Mouse (Mus musculus) embryo, embryonic 10 days (tissue): Measurements from ENCODE around the gene Epas1.

Experiments
- DNase-seq: peaks from one replicate; pipeline ENCODE4 v3.0.0-alpha.2; 2015; ENCODE audit warnings: low spot score

Gene Epas1

DNA sequence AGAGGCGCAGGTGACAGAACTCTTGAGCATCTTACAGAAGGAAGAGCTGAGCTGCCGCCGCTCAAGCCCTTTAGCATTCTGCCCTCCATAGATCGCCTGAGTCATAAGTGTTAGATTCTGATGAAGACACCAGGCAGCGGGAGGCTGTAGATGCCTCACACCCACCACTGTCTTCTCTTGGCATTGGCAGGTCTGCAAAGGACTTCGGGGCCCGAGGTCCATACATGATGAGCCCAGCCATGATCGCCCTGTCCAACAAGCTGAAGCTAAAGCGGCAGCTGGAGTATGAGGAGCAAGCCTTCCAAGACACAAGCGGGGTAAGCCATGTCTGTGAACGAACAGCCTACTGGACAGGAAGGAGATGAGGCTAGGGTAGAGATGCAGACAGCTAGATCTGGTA is 75.0 kb downstream of the Epas1 start:
- no peak for DNase-seq

DNA sequence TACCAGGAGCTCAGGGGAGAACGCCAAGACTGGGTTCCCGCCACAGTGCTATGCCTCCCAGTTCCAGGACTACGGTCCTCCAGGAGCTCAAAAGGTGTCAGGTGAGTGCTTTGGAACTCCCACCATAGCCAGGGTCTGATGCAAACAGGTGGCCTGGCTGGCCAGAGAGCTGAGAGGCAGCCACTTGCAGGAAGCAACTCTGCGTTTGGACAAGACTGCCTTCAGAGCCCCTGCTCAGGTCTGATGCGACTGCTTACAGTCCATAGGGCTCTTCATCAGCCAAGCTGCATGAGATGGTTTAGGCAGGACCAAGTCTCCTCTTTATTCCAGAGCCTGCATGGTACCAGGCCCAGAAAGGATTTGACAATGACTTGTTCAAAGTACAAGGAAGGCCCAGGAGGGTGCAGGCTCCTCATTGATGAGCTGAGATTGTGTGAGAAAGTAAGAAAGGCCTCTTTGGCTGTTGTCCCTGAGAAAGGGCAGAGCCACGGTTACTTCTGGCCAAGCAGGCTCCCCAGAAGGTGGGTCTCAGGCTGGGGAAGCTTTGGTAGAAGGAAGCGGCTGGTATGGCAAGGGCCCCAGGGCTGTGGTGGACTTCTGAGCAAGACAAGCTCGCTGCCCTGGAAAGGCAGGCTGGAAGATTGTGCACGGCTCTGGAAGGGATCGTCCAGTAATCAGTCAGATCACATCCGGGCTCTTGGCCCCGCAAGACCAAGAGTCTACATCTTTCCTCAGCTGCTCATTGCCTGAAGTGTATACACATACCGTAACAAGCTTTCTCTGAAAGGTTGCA is 76.1 kb downstream of the Epas1 start:
- no peak for DNase-seq

DNA sequence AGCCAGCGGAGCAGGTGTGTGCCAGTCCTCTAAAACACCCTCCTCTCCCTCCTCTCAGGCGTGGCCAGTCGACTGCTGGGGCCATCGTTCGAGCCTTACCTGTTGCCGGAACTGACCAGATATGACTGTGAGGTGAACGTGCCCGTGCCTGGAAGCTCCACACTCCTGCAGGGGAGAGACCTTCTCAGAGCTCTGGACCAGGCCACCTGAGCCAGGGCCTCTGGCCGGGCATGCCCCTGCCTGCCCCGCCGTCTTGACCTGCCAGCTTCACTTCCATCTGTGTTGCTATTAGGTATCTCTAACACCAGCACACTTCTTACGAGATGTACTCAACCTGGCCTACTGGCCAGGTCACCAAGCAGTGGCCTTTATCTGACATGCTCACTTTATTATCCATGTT is 77.4 kb downstream of the Epas1 start:
- DNase-seq, result no peak

DNA sequence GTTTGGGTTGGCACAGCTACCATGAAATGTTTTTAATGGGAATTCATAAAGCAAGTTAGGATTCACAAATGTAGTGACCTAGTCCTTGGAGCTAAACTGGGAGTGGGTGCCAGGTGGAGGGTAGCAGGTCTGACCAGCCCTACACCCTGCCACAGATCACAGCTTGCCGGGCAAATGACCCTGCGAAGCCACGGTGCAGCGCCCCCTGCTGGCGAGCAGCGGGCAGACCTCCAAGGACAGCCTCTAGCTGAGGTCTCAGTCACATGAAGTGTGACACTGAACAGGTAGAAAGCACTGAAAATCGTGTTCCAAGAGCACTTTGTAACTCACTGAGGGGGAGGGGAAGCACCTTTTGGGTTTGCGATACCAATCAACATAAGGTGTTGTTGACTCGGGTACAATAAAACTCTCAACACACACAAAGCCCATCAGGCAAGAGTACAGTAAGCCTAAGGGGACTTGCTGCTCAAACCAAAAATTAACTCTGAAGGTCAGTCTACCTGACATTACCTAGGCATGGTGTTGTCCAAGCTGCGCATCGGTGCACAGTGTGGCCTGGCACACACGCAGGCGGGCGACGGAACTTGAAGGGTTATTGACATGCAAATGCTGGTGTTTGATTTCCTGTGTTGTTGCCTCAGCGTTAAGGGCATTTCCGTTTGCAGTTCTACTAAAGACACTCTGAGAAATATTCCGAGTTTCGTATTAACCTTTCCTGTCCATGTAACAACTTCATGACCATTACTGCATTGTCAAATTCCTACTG is 79.2 kb downstream of the Epas1 start:
- peak; percentile 40 for DNase-seq

DNA sequence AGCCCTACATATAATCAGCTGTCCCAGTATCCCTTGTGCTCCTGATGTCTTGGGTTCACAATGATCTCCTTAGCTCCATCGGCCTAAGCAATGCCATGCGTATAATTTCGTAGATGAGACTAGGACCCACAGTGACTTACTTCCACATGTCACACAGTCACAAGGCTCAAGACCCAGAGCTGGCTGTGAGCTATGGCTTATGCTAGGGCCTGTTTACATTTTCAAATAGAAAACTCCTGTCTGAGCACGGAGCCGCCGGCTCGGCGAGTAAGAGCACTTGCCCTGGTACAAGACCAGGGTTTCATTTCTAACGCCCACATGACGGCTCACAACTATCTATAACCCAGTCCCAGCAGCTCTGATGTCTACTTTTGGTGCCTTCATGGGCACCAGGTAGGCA is 80.4 kb downstream of the Epas1 start:
- DNase-seq, result no peak

DNA sequence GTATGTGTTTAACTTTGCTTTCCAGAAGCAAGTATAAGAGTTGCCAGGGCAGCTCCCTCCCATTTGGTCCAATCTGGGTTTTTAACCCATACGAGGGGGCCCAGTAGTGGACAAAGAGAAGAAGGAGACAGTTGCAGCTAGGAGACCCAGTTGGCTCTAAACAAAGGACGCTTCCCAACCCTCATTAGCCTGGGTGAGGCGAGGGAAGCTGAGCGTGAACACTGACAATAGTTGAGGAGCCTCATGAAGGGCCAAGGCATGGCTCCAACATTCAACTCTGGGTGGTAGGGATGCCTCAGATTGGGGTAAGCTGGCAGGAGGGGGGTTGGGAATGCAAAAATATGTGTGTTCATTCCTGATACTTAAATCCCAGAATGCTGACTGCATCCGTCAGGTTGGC is 85.8 kb downstream of the Epas1 start:
- DNase-seq, result no peak

DNA sequence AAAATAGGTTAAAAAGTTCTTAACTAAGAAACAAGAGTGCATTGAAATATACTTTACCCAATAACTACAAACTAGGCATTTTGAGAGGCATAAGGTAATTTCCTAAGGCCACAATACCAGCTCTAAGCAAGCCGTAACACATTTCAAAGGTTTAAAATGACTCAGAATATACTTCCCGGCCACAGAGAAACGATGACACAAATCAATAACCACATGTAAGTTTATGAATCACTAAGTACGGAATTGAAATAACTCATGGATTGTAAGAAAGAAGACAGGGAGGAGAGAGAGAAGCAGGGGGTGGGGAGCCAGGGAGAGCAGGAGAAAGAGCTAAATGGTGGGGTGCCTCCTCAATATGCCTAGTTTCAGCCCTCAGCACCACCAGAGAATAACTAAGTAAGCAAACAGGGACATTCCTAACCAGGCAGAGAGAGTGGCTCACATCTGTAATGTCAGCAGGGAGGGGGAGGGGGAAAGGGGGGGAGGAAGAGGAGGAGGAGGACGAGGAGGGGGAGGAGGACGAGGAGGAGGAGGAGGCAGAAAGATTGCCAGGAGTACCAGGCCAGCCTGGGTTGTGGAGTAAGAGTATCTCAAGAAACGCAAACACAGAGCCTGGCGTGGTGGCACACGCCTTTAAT is 97.3 kb downstream of the Epas1 start:
- DNase-seq, result no peak

DNA sequence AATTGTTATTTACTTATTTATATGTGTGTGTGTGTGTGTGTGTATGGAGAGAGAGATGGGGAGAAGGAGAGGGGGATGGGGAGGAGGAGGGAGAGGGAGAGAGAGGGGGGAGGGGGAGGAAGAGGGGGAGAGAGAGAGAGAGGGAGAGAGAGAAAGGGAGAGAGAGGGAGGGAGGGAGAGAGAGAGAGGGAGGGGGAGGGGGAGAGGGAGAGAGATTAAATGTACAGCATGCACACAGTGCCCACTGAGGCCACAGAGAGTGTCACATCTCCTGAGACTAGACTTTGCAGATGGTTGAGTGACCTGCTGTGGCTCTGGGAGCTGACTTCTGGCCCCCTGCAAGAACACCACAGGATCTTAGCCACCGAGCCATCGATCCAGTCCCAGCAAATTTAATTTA is 98.3 kb downstream of the Epas1 start:
- DNase-seq, result no peak

DNA sequence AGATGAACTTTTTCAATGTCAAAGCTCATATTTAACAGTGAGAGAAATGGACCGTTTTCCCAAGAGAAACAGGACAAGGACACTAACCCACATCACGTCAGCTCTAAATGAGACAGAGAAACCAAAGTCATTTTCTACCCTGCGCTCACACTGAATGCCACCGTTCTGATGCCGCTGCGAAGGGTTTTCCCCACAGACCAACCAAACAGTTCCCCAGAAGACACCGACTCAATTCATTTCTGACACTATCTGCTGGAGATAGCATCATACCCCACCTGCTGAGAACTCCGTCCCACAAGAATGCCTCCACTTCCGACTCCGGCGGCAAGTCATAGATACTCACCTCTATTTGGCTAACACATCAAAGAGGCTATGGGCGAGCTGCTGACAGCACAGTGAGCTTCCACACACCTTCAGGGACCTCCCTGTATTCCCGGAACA is 99.1 kb downstream of the Epas1 start:
- no peak for DNase-seq

DNA sequence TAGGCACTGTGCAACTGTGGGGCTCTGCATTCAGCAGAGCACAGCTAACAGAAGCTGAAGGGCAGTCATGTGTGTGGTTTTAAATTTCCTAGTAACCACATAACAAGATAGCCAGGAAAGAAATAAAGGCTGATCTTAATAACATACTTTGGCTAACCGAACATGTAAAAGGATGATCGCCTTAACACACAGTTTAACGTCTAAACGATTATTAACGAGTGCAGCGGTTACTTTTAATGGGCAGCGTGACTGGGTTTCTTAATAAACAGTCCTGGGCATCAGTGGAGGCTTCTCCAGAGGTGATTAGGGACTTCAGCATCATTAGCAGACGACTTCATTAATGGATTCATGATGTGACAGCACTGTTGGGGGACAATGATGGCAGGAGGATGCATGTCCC is 117.1 kb downstream of the Epas1 start:
- no peak for DNase-seq

DNA sequence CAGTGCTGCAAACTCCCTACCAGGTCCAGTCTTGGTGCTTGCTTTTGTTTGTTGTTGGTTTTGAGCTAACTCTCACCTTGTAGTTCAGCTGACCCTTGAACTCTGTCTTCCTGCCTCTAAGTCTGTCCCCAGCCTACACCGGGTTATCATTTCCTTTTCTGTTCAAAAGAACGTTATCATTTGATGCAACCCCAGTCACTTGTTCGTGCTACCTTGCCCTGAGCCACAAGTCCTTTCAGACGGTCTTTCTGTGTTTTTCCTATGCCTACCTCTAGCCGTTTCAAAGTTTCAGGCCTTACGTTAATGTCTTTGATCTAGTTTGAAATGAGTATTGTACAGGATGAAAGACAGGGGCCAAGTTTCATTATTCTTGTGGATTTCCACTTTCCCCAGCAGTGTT is 119.1 kb downstream of the Epas1 start:
- no peak for DNase-seq

DNA sequence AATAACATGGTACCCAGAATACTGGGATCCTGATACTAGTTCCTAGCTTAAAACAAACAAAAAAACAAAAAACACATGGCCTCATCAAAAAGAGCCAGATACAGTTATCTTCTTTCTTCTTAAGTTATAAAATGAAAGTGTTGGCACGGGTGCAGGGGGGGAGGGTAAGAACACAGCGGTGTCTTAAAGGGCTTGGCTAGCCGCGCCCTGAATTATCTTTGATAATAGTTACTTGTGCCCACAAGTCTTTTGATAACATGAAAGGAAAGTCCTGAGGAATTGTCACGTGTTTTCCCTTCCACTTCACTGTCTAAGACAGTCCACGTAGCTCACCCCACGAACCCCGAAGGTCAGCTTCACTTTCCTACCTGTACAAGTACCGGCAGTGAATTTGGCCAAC is 123.4 kb downstream of the Epas1 start:
- no peak for DNase-seq

DNA sequence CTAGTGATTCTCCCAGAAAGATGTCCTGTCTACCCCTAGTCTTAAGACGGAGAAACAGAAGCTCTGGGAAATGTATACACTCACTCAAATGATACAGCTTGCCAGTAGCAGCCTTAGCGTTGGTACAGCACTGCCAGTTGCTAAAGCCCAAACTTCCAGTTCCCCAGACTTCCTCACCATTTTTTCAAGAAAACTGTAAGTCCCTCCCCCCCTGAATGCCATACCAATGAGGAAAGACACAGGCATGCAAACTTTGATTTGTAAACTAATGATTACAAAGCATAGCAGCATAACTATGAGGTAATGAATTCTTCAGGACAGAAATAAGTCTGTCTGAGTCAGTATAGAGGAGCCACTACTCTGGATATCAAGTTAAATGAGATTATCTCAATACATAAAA is 124.2 kb downstream of the Epas1 start:
- no peak for DNase-seq

DNA sequence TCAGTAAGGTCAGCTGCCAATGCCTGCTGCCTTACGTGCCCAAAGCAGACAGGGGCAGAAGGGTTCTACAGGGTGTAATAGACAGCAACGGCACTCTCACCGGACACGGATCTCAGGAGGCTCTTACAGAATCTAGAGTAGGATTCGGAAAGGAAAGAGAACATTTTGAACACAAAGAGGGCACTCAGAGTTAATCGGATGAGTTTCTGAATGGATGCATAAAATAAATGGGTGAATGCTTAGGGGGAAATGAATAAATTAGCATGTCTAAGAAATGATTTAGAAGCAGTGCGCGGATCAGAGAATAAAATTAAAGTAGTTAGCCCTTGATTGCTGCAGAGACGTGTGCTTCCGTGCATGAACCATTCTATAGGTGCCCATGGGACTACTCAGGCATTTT is 126.6 kb downstream of the Epas1 start:
- DNase-seq, result no peak

DNA sequence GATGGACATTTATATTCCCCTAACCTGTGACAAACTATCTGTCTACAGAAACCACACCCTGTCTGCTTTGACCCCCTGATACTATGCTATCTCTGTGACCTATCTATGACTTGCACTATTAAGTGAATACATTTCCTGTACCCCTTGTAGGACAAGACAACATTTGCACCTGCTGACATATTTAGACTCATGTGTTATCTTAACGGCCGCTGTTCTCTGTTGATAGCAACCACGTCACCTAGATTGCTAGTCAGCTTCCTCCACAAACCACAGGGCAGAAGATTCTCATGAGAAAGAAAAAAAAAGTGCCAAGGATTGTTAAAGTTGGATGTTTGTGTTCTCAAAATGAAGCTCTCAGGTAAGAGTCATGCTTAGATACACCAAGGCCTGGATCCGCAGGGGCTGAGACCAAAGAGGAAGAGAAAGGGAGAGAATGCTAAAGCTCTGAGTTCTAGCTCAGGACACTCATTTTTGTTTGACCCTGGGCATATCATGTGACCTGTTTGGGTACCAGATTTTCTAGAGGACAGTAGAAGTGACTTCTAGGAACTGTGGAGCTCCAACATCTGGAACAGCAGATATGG is 127.1 kb downstream of the Epas1 start:
- no peak for DNase-seq
